Mouse (Mus musculus): ENCODE results near the gene Gm815.

GRCm38 (mm10) chr19:26934186-26934585 lies 48.5 kb downstream of the Gm815 start:
- TF ChIP-seq POLR2A (IDR thresholded peaks at IDR 0.05; ENCODE audit: insufficient read length, low read depth) (no peak), E2F4 (IDR thresholded peaks at IDR 0.05; ENCODE audit: insufficient read depth) (no peak), TCF12 (IDR thresholded peaks at IDR 0.05; ENCODE audit: insufficient read depth, poor library complexity, severe bottlenecking) (no peak), POLR2AphosphoS2 (IDR thresholded peaks at IDR 0.05; ENCODE audit: insufficient read length, low read depth) (no peak), USF1 (IDR thresholded peaks at IDR 0.05; ENCODE audit: low read depth) (no peak), MYOD1 (IDR thresholded peaks at IDR 0.05; ENCODE audit: control insufficient read depth in 1 of 3, insufficient read length in 2 of 3, low read depth in 2 of 3) (no peak), MAX (IDR thresholded peaks at IDR 0.05; ENCODE audit: low read depth) (no peak), SRF (IDR thresholded peaks at IDR 0.05; ENCODE audit: control insufficient read depth, insufficient read length, low read depth) (no peak), TCF3 (IDR thresholded peaks at IDR 0.05; ENCODE audit: insufficient read length, low read depth) (no peak), MYOG (IDR thresholded peaks at IDR 0.05; ENCODE audit: control insufficient read depth in 1 of 3, insufficient read depth in 1 of 3, insufficient read length in 2 of 3, low read depth in 2 of 3) (no peak), REST (IDR thresholded peaks at IDR 0.05; ENCODE audit: insufficient read depth, insufficient read length) (no peak), CEBPB (IDR thresholded peaks at IDR 0.05; ENCODE audit: insufficient read depth, poor library complexity, severe bottlenecking) (no peak)
